Mouse (Mus musculus) frontal cortex, adult (tissue): ENCODE results near the gene Fignl2.

Experiments
- ATAC-seq: cut with Nextera tagmentation; 2 replicates; pipeline ENCODE4 v1.9.2; 2017; ENCODE audit warnings: mild to moderate bottlenecking, moderate library complexity, mixed read lengths; ENCODE audit not compliant: low TSS enrichment

The Fignl2 gene

GRCm38 (mm10) chr15:101011352-101011751 is 67.0 kb downstream of the Fignl2 start:
- no peak for ATAC-seq

- no peak for ATAC-seq
These were observed 69.9 kb downstream of the Fignl2 start for GRCm38 (mm10) chr15:101008386-101009010.

GRCm38 (mm10) chr15:101007236-101007635 is 71.1 kb downstream of the Fignl2 start:
- peak; percentile 67 for ATAC-seq

- 0 out of 2 replicates have a peak, but pooled peaks have one; percentile 32 for ATAC-seq
These were observed 71.9 kb downstream of the Fignl2 start for GRCm38 (mm10) chr15:101006251-101007040.

GRCm38 (mm10) chr15:101005717-101006116 is 72.7 kb downstream of the Fignl2 start:
- peak; percentile 71 for ATAC-seq

GRCm38 (mm10) chr15:101004538-101004937 is 73.8 kb downstream of the Fignl2 start:
- no peak for ATAC-seq

- no peak for ATAC-seq
These were observed 75.9 kb downstream of the Fignl2 start for GRCm38 (mm10) chr15:101002466-101002865.

GRCm38 (mm10) chr15:101001685-101002084 is 76.7 kb downstream of the Fignl2 start:
- ATAC-seq, result no peak
